Mouse (Mus musculus) kidney, adult 9 months (tissue): ENCODE results near the gene Wsb1.
A peak's percentile ranks its signal among the peaks of the same experiment; 100 is the strongest.
"Not testable (repeated sequence)": the region's sequence is repeated elsewhere in the genome, so short reads cannot be mapped to it uniquely, and the experiment has no call there.

Experiments used
- DNase-seq: peaks from one replicate; pipeline ENCODE4 v3.0.0; 2022

Wsb1 gene

DNA sequence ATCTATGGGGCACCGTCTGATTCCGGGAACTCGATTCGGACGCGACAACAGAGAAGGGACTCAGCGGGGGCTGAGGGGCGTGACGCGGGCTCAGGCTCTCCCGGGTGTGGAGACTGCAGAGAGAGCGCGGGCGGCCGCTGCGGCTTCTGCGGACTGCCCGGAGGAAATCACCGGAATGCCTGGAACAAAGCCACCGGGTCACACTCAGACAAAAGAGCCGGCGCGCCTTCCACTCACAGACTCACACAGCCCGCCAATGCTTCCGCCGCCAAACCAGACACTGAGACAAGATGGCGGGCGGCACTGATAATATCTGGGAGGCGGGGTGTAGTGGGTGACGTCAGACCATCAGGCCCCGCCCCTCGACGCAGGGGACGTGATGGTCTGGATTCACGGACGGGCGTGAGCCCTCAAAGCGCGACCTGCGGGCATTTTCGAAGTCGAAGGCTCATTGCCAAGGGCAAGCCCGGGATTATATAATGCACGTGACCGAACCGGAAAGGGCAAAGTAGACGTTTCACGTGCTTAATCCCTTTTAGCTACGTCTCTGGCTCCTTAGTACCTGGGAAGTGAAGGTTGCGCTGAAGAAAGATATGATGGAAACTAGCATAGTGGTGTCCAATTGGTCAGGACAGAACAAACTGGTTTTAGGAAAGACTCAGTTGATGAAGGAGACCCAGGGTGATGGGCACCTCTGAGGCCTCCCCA is at the start of gene Wsb1:
TSS of gene Wsb1 (minus strand) at position 281 of the 708 bp plus-strand sequence.
- peak; percentile 97 for DNase-seq

DNA sequence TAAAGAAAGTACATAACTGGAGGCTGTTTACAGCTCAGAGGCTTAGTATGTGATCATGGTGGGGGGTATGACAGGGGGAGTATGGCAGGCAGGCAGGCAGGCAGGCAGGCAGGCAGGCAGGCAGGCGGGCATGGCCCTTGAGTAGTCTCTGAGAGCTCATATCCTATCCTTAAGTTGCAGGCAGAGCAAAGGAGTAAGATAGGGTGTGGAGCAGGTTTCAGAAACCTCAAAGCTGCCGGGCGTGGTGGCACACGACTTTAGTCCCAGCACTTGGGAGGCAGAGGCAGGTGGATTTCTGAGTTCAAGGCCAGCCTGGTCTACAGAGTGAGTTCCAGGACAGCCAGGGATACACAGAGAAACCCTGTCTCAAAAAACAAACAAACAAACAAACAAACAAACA is 49.8 kb upstream of the Wsb1 start:
- not testable (repeated sequence) for DNase-seq

DNA sequence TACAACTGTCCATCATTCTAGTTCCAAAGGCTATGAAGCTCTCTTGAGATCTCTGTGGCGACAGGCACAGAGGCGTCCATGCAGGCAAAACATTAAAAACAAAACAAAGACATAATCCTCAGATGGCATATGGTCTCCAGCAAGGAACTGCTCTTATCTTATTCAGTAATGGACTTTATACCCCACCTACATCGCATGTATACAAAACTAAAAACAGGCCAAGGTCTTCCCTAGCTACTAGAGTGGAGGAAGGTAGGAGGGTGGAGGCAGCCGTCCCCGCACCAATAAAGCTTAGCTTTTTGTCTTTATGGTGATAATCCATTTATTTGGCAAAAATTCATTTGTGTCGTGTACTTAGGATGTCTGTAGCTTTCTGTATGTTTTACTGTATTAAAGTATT is 48.6 kb upstream of the Wsb1 start:
- no peak for DNase-seq

DNA sequence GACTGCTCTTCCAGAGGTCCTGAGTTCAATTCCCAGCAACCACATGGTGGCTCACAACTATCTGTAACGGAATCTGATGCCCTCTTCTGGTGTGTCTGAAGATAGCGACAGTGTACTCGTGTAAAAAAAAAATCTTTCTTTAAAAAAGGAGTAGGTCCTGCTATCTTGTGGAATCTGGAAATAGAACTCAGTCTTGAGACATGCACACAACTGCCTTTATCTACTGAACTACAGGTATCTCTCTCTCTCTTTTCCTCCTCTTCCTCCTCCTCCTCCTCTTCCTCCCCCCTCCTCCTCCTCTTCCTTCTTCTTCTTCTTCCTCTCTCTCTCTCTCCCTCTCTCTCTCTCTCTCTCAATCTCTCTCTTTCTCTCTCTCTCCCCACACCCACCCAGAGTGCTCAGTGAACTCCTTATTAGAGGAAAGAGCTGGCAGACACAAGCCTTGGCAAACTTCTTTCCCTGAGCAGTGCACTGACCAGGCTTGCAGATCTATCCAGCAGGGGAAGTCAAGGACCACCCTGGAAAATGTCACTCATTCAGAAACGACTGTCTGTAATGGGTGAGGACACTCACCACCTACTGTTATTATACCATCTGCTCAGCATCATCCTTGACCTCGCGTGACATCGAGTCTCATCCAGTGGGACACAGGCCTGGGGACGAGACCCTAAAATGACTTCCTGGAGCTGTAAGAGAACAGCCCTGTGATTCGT is 45.4 kb upstream of the Wsb1 start:
- DNase-seq = no peak

DNA sequence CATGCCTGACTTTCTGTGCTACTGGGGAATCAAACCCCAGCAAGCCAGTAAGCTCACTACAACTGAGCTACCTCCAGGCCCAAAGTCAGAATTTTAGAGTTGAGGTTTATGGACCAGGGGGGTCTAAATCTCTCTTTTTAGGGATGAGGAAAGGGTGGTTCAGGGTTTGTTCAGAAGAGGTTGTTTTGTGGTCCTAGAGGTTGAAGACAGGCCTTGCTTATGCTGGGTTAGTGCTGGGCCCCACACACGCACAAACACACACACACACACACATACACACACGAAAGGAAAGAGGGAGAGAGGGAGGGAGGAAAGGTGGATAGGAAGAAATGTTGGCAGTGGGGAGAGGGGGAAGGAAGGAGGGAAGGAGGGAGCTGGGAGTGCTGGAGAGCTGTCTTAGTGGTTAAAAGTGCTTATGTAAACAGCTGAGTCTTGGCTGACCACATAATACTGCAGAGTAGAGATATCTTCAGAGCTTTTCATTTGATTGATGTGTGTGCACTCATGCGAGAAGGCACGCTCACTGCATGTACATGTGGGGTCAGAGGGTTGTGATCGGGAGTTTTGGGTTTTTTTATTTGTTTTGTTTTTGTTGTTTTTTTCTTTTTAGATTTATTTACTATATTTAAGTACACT is 42.5 kb upstream of the Wsb1 start, which contains the start of gene Gm9964:
TSS of gene Gm9964 (minus strand) at position 51 of the 636 bp plus-strand sequence.
- DNase-seq = no peak

DNA sequence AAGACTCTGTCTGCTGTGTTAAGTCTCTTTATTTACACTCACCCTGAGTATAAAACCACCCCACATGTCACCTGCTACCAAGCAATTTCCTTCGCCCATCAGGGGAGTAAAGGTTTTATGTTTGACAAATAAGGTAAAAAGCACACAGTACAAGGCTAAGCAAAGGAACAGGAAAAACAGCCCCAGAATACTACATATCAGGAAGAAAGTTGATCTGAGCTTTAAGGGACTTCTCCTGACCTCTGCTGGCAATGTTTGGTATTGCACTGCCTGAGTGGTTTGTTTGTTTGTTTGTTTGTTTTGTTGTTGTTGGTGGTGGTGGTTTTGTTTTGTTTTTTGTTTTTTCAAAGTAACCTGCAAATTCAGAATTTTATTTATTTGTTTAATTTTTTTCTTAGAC is 41.7 kb upstream of the Wsb1 start:
- DNase-seq = peak; percentile 64

DNA sequence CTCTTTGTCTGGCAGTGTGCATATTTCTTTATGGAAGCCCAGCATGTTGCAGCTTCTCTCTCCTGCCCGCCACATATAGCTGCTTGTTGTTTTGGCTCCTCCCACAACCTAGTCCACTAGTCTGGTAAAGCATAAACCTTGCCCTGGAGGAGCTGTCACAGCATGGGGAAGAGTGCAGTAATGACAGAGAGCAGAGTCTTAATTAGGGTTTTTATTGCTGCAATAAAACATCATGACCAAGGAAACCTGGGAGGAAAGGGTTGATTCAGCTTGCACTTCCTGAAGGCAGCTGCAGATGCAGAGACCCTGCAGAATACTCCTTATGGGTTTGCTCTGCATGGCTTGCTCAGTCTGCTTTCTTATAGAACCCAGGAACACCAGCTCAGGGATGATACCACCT is 39.5 kb upstream of the Wsb1 start:
- DNase-seq = no peak

DNA sequence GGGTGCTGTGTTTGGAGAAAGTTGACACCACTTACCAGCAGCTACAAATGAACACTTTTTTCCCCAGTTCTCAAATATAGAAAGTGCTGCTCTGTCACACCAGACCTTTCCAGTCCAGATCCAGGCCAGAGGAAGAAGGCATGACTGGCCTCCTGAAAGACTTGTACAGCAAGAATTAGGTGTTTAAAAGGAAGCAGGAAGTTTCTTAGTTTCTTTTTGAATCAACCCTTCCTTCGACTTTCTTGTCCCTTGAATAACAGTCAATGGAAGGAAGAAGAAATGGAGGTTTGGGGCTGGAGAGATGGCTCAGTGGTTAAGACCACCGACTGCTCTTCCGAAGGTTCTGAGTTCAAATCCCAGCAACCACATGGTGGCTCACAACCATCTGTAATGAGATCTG is 38.6 kb upstream of the Wsb1 start:
- no peak for DNase-seq

DNA sequence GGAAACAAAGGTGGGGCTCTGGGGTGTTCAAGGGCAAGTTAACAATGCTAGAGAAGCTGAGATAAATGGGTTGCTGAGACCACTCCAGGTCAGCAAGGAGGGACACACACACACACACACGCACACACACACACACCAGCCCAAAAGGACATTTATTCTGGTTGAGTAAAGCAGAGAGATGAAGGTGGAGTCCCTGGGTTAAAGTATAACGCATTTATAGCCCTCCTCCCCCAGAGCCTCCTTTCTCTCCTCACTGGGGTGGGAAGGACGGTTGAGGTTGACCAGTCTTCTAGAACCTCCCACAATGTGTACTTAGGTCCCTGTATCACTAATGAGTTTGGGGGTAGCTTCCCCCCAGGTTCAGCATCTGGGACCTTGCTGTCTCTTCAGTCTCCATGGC is 37.7 kb upstream of the Wsb1 start:
- DNase-seq = peak; percentile 81

DNA sequence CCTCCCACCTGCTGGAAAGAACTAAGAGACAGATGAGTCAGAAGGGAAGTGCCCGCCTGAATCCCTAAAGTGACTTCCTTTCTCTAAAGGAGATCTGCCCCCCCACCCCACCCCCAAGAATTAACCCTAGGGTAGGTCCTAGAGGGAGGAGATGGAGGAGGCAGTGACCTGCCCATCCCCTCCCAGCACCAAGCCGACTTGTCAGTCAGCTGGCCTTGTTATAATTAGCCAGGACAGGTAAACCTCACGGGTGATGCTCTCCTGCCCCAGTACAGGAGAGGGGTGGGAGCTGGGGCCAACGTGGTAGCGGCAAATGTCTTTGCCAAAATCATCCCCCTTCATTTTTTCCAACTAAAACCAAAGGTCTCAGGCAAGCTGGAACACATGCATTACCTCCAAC is 37.2 kb upstream of the Wsb1 start:
- DNase-seq = no peak

DNA sequence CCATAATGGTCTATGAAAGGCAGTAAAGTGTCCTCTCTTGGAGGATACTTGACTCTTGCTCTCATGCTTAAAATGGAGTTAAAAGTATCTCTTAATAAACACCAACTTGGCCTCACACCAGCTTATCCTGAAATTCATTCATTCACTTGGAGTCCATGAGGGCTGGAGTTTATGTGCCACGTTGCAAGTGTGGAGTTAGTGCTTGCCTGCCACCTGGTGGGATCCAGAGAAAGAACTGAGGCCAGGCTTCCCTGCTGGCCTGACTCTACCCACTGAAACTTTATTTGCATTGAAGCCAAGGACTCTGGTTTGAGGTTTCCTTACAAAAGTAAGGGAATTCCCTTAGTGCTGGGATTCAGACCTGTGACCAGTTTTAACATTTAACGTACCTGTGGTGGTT is 36.0 kb upstream of the Wsb1 start:
- peak; percentile 59 for DNase-seq

DNA sequence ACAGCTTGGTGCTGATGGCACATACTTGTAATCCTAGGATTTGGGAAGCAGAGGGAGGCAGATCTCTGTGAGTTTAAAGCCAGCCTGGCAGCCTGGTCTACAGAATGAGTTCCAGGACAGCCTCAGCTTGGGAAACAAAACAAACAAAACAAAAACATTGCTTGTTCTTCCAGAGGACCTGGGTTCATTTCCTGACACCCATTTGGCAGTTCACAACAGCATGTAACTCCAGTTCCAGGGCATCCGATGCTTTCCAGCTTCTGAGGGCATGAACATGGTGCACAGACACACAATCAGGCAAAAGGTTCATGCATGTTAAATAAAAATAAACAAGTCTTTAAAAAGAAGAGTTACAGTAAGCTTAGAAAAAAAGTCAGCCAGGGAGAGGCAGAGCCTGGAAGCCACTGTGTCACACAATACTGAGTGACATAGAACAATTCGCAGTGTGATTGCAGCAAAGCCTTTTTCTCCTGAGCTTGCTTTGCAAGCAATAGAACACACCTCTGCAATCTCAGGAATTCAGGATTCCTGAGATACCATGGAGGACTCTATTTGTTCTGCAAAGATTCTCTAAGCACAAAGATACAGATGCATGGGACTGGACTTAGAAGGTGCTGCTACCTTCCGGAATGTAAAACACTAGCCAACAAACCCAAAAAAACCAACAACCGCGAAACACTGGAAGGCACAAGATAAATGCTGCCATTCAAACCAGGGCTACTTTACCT is 34.6 kb upstream of the Wsb1 start:
- no peak for DNase-seq

DNA sequence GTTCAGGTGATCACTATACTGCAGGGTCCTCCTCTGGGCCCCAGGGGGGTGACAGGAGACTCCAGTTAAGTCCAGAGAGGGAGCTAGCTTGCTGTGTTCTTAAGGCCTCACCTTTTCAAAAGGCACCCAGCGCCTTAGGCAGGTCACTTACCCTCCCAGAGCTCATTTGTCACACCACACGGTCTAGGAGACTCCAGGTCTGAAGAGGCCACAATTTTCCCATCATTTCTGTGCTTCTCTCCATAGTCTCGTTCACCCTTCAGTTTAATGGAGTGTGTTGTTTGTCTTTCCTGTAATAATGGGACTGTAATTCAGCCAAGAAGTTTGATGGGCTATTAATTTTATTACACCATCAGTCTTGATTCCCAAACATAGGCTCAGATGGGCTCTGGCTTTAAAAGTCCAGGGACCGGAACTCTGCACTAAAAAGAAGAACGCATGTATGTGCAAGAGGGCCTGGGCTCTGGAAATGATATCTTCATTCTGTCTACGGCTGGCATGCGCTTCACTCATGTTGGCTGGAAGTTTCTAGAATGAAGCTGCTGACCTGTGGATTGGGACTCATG is 33.9 kb upstream of the Wsb1 start:
- DNase-seq = no peak

DNA sequence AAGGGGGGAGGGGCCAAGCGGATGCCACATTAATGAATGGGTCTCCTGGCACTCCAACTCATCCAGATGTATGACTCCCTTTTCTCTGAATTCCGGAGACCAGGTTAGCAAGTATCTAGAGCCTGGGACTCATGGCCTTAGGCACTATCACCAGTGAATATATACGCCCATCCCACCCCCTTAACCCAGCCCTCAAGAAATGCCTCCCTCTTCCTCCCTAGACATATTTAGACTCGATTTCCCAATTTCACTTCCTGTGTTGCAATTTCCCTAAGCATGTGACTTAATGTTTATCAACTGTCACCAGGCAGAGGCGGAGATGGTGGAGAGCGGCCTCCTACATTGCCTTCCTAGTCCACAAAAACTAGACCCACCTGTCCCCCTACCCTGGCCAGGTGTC is 33.0 kb upstream of the Wsb1 start:
- no peak for DNase-seq

DNA sequence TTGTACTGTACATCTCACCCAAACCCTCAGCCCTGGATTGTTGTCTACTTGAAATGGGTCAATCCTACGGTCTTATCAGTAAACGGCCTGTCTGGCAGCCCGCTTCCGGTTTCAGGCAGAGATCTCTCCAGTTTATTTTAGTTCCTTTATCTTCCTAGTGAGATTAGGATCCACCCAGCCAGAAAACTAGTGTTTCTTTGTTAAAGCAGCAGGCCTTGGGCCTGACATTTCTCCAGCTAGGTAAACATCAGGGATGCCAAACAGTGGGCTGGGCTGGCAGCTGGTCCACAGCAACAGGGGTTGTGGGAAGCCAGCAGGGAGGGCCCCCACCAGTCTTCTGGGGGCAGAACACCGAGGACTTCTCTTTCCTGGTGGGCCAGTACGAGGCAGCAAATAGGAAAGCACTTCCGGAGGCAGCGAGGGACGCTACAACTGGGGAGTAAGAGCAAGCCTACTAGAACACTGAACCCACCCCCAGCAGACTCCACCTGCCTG is 31.9 kb upstream of the Wsb1 start:
- no peak for DNase-seq

DNA sequence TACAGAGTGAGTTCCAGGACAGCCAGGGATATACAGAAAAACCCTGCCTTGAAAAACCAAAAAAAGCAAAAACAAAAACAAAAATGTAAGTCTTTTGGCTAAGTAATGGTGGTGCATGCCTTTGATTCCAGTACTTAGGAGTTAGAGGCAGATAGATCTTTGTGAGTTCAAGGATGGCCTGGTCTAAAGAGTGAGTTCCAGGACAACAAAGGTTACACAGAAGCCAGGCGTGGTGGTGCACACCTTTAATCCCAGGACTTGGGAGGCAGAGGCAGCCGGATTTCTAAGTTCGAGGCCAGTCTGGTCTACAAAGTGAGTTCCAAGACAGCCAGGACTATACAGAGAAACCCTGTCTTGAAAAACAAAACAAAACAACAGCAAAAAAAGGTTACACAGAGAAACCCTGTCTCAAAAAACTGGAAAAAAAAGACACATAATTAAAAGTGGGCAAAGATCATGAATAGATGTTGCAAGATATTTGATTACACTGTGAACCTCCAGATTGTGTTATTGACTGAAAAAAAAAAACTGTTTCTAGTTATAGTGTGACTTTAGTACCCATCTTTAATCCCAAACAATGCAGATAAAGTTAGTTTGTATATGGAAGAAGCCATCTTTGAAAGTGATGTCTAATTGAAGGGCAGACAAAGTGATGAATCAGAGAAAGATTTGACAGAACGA is 29.0 kb upstream of the Wsb1 start:
- DNase-seq = no peak

DNA sequence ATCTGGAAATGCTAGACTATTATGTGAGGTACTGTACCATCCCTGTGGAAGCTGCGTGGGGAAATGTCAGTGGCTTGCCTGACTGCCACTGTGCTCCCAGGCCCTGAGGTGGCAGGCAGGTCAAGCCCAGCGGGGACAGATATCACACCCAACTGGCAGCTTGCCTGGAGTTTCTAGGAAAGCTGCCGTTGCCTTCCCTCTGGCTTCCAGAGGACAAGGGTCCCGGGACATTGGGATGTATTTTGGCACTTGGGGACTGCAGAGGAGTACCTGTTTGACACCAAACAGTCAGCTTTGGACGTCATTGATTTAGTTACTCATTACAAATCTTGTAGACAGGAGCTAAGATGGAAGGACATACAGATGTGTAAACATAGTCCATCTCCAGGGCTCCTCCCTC is 26.9 kb upstream of the Wsb1 start:
- no peak for DNase-seq

DNA sequence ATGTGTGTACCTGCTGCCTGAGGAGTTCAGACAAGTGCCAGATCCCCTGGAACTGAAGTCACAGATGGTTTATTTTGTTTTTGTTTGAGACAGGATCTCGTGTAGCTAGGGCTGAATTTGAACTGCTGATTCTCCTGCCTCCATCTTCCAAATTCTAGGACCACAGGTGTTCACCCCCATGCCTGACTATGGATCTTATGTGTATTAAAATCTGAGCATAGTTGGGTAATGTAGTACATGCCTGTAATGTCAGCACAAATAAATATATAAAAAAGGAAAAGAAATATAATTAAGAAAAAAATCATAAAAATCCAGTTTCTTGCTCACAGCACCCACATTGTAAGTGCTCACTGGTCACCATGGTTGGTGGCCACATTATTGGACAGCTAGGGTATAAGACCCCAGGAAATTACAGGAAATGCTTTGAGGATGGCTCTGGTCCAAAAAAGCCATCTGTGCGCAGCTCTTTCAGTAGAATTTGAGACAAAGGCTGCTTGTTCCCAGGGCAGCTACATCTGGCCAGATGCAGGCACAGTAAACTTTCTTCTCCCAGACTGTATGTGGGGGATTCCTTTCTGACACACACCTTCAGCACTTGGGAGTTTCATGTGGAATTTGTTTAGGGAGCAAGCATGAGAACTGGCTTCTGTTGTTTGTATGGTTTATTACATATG is 25.4 kb upstream of the Wsb1 start:
- no peak for DNase-seq

DNA sequence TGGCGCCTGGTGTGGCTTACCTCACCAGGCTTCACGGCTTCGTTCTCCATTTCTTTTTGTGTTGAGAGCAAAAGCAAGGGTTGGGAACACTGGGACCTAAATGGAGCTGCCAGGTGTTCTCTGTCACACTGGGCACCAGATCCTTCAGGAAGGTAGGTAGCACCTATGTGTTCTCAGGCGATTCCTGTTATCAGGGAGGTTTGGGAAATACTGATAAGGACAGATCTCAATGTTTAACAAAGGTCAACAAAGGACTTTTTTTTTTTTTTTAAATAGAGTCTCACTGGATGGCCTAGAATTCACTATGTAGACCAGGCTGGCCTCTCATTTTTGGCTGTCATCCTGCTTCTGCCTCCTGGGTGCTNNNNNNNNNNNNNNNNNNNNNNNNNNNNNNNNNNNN is 19.3 kb upstream of the Wsb1 start:
- no peak for DNase-seq

DNA sequence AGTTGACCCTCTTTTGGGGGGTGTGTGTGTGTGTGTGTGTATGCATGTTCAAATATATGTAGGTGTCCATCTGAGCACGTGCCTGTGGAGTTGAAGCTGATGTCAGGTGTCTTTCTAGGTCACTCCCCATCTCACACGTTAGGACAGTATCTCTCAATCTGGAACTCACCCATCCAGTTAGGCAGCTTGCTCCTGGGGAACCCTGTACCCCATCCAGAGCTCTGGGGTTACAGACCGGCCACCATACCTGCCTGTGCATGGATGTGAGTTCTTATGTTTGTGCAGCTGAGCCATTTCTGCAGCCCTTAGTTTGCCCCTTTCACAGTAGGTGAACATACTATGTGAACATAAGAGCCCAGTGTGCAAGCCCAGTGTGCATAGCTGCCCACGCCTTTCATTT is 18.6 kb upstream of the Wsb1 start:
- no peak for DNase-seq

DNA sequence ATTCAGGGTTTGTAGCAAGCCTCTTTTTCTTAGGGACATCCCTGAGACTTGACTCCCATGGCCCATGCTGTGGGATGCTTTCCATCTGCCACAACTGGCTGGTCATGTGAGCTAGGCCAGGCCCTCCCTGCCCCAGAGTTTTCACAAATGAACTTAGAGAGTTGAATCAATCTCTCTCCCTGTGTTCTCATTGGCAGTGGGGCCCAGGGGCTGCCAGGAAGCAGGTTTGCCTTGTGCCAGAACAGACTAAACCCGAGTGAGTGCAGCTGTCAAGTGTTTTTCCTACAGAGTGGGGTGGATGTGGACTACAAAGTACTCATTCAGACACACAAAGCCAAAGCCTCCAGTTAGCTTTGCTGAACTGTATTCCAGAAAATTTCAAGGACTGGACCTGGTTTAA is 12.7 kb upstream of the Wsb1 start:
- DNase-seq = no peak

DNA sequence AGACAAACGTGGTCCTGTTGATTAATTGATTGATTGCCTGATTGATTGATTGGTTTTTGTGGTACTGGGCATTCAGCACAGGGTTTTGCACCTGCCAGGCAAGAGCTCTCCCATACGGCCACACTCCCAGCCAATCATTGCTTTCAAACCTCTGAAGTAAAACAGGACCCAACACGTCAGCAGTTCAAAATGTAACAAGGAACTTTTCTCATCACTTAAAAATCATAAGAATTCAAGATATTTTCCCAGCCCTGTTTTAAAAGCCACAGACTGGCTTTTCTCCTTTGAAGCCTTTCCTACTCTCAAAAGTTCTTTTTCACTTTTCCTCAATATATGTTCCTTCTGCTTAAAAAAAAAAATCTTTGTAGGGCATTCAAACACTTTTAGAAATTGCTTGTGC is 9.9 kb upstream of the Wsb1 start:
- no peak for DNase-seq
